Mouse (Mus musculus) midbrain, postnatal 0 days (tissue): ENCODE measurements around the gene Tenm1. TPM values are rescaled to one million over a fixed set of nuclear protein-coding genes. Genes with fewer than 3 reads are reported as not detected.

Experiments
- ATAC-seq: fragments of 200-750 bp; cut with Nextera tagmentation; 2 replicates; pipeline ENCODE4 v1.8.0; 2017; ENCODE audit warnings: moderate number of reproducible peaks, mild to moderate bottlenecking, moderate TSS enrichment, moderate library complexity; ENCODE audit not compliant: low FRiP score
- DNase-seq: peaks from one replicate; pipeline ENCODE4 v3.0.0-alpha.2; 2015; ENCODE audit warnings: low spot score
- H3K27ac ChIP-seq: fragments of 300-500 bp; sonication (generic); 2 replicates; pipeline ENCODE4 v1.5.1; 2014; ENCODE audit warnings: low read depth, mild to moderate bottlenecking, low read length, mixed read lengths
- H3K27me3 ChIP-seq: fragments of 300-500 bp; sonication (generic); 2 replicates; pipeline ENCODE4 v1.6.1; 2014; ENCODE audit warnings: low read length, control low read depth, mixed read lengths; ENCODE audit not compliant: insufficient read depth
- H3K36me3 ChIP-seq: fragments of 300-500 bp; sonication (generic); 2 replicates; pipeline ENCODE4 v1.6.1; 2014; ENCODE audit warnings: low read length, control low read depth, mixed read lengths; ENCODE audit not compliant: insufficient read depth
- H3K4me1 ChIP-seq: fragments of 300-500 bp; sonication (generic); 2 replicates; pipeline ENCODE4 v1.6.1; 2014; ENCODE audit warnings: mild to moderate bottlenecking, control low read depth, antibody characterized with exemption, low read length, mixed read lengths; ENCODE audit not compliant: insufficient read depth
- H3K4me2 ChIP-seq: fragments of 300-500 bp; sonication (generic); 2 replicates; pipeline ENCODE4 v1.6.1; 2014; ENCODE audit warnings: low read depth, mild to moderate bottlenecking, low read length, mixed read lengths; ENCODE audit not compliant: poor library complexity, severe bottlenecking
- H3K4me3 ChIP-seq: fragments of 300-500 bp; sonication (generic); 2 replicates; pipeline ENCODE4 v1.5.1; 2014; ENCODE audit warnings: low read depth, mild to moderate bottlenecking, low read length, moderate library complexity
- H3K9ac ChIP-seq: fragments of 300-500 bp; sonication (generic); replicated peaks from 2 replicates; pipeline ENCODE4 v1.6.1; 2014; ENCODE audit warnings: mild to moderate bottlenecking, low read length, moderate library complexity, mixed read lengths; ENCODE audit not compliant: poor library complexity, severe bottlenecking
- H3K9me3 ChIP-seq: fragments of 300-500 bp; sonication (generic); 2 replicates; pipeline ENCODE4 v1.6.1; 2016; ENCODE audit warnings: low read length, control low read depth
- CTCF ChIP-seq: IDR thresholded peaks from 2 replicates; pipeline ENCODE4 v1.5.1; 2016; ENCODE audit warnings: antibody characterized with exemption, mild to moderate bottlenecking
- WGBS: fragments of 180-500 bp; shearing (Covaris S2); extraction: QIAGEN DNeasy Blood & Tissue Kit; methylation state at CpG from one replicate; pipeline ENCODE4 v1.1.7; 2014; 5-methylcytosine and 5-hydroxymethylcytosine counted together
- polyA plus RNA-seq: library from polyadenylated mRNA; unstranded; fragments of >200 nt; fragmentation: Nextera tagmentation; extraction: Ambion mirVana; gene quantifications from 2 replicates; pipeline ENCODE4 v1.2.1, GENCODE M21; 2015
- total RNA-seq: library from RNA; depleted of rRNA; stranded (reverse); fragments of >200 nt; gene quantifications from 2 replicates; pipeline ENCODE4 v1.2.3, GENCODE M21; 2014

Tenm1 gene
- total and polyA plus RNA-seq, 2 experiments from 2014 or later: 36.6 to 80.6 TPM

DNA sequence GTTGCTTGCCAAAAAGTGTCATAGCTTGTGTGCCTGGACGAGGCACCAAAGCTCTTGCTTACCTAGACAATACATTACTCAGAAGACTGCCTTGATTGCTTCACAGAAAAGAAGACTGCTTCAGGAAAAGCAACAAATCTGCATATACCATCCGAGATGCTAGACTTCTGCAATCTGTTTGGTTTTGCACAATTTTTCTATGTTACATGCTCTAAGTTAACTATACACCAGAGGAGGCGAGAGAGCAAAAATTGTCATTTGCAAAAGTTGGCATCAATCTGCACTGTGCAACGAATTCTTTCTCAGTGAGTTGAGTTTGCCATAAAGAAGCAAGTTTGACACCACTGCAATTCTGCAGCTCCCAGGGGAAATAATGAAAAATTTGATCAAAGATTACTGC, 193.1 kb downstream of the Tenm1 start:
- no peak overlapping the region for H3K9ac ChIP-seq
- ATAC-seq: no peak
- DNase-seq: no peak
- no peak overlapping the region for H3K4me3 ChIP-seq
- no peak for TF ChIP-seq CTCF
- H3K9me3 ChIP-seq: no peaks in the 10 kb centered on the region
- H3K4me2 ChIP-seq: no peak overlapping the region
- H3K27ac ChIP-seq: no peak overlapping the region
- no peaks in the 10 kb centered on the region for H3K4me1 ChIP-seq
- WGBS: 70% methylated on average over 4 of the region's 4 CpGs
- H3K36me3 ChIP-seq: no peaks in the 10 kb centered on the region
- H3K27me3 ChIP-seq: no peaks in the 10 kb centered on the region

- DNase-seq (no peak), ATAC-seq (no peak)
- Histone ChIP-seq H3K4me1 (no peaks in the 10 kb centered on the region), H3K36me3 (no peaks in the 10 kb centered on the region), H3K9me3 (no peaks in the 10 kb centered on the region), H3K27ac (no peak overlapping the region), H3K4me3 (no peak overlapping the region), H3K9ac (no peak overlapping the region), H3K27me3 (no peaks in the 10 kb centered on the region), H3K4me2 (no peak overlapping the region)
- whole genome bisulfite sequencing: 82% methylated on average over 3 of the region's 3 CpGs
- TF ChIP-seq CTCF: no peak
These were observed 223.9 kb downstream of the Tenm1 start for GRCm38 (mm10) chrX:43205003-43205402.

DNA sequence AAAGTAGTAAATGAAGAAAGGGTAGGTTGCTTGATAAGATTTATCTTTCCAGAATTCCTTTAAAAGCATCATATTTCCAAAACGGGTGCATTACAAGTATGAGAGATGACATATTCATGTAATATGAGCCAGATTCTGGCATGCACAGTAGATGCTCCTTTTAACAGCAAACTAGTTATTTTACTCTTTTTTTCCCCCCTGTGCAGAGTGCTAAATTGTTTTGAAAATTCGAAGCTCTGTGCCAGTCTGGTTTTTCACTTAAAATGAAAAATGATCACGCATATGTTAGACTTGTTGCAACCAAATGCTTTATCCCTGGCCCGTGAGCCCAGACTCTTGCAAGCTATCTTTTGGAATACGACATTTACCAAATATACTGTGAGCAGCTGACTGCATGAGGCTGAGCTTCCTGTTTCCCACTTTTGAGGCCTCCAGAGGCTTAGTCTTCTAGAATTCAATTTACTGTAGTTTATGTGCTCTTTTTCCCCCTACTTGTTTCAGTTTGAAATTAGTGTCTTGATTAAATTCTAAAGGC, 226.6 kb downstream of the Tenm1 start:
- WGBS: 78% methylated on average over 5 of the region's 5 CpGs
- Histone ChIP-seq H3K27ac (no peak overlapping the region), H3K9me3 (no peaks in the 10 kb centered on the region), H3K9ac (no peak overlapping the region), H3K4me2 (no peak overlapping the region), H3K36me3 (no peaks in the 10 kb centered on the region), H3K4me1 (no peaks in the 10 kb centered on the region), H3K27me3 (no peaks in the 10 kb centered on the region), H3K4me3 (no peak overlapping the region)
- DNase-seq (no peak), ATAC-seq (no peak)
- no peak for TF ChIP-seq CTCF

GRCm38 (mm10) chrX:43182975-43183374, 246.0 kb downstream of the Tenm1 start:
- H3K36me3 ChIP-seq: no peaks in the 10 kb centered on the region
- no peak overlapping the region for H3K4me3 ChIP-seq
- DNase-seq: no peak
- H3K27ac ChIP-seq: no peak overlapping the region
- no peak for TF ChIP-seq CTCF
- no peaks in the 10 kb centered on the region for H3K9me3 ChIP-seq
- WGBS: 79% methylated on average over 1 of the region's 1 CpGs
- H3K4me1 ChIP-seq: no peaks in the 10 kb centered on the region
- H3K9ac ChIP-seq: no peak overlapping the region
- H3K27me3 ChIP-seq: no peaks in the 10 kb centered on the region
- H3K4me2 ChIP-seq: no peak overlapping the region
- no peak for ATAC-seq

- Histone ChIP-seq H3K9me3 (no peaks in the 10 kb centered on the region), H3K4me3 (no peak overlapping the region), H3K27ac (no peak overlapping the region), H3K4me2 (no peak overlapping the region), H3K27me3 (no peaks in the 10 kb centered on the region), H3K4me1 (no peaks in the 10 kb centered on the region), H3K36me3 (no peaks in the 10 kb centered on the region), H3K9ac (no peak overlapping the region)
- ATAC-seq: no peak
- TF ChIP-seq CTCF: no peak
- WGBS: 78% methylated on average over 3 of the region's 3 CpGs
- no peak for DNase-seq
These were observed 277.4 kb downstream of the Tenm1 start for GRCm38 (mm10) chrX:43151561-43151960.

- H3K27ac ChIP-seq: no peak overlapping the region
- 59% methylated on average over 2 of the region's 2 CpGs for WGBS
- ATAC-seq (no peak), DNase-seq (peak; percentile 1)
- H3K4me3 ChIP-seq: no peak overlapping the region
- H3K27me3 ChIP-seq: no peaks in the 10 kb centered on the region
- no peaks in the 10 kb centered on the region for H3K4me1 ChIP-seq
- TF ChIP-seq CTCF: no peak
- no peak overlapping the region for H3K4me2 ChIP-seq
- no peaks in the 10 kb centered on the region for H3K36me3 ChIP-seq
- no peak overlapping the region for H3K9ac ChIP-seq
- no peaks in the 10 kb centered on the region for H3K9me3 ChIP-seq
These were observed 299.2 kb downstream of the Tenm1 start for GRCm38 (mm10) chrX:43129696-43130095.
